Mouse (Mus musculus) retina, postnatal 7 days (tissue): ENCODE results near the gene BC005561.
A peak's percentile ranks its signal among the peaks of the same experiment; 100 is the strongest.
"Not testable (repeated sequence)": the region's sequence is repeated elsewhere in the genome, so short reads cannot be mapped to it uniquely, and the experiment has no call there.

ENCODE experiments used
- DNase-seq: peaks from one replicate; pipeline ENCODE4 v3.0.0-alpha.2; 2012; ENCODE audit warnings: low read depth, low spot score

The BC005561 gene

DNA sequence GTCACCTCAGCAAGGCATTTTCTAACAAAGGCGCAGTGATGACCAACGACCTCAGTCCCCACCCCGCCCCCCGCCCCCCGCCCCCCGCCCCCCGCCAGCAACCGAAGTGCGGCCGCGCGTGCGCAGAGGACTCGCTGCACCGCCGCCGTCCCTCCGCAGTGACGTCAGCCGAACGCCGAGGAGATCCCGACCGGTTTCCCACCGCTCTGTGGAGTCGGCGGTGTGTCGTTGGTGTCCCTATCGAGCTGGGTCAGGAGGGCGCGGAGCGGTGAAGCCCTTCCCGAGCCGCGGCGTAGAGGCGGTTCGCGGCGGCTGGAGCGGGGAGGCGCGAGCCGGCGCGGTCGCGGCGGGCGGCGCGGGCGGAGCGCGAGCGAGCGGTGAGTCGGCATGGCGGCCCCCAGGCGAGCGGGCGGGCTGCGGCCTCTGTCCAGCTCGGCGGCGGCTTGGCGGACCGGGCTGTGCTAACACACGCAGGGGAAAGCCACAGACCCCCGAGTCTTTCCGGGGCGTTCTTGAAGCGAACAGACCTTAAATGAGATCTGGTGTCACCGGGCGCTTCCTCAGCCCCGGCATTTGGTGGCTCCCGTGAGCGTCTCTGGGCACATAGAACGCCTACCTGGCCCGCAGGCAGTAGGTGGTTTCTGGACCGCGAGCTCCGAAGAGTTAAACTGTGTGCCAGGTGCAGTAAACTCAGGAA, at the start of gene BC005561:
TSS of gene BC005561 (plus strand) at position 158 of the 697 bp plus-strand sequence.
- peak; percentile 84 for DNase-seq

DNA sequence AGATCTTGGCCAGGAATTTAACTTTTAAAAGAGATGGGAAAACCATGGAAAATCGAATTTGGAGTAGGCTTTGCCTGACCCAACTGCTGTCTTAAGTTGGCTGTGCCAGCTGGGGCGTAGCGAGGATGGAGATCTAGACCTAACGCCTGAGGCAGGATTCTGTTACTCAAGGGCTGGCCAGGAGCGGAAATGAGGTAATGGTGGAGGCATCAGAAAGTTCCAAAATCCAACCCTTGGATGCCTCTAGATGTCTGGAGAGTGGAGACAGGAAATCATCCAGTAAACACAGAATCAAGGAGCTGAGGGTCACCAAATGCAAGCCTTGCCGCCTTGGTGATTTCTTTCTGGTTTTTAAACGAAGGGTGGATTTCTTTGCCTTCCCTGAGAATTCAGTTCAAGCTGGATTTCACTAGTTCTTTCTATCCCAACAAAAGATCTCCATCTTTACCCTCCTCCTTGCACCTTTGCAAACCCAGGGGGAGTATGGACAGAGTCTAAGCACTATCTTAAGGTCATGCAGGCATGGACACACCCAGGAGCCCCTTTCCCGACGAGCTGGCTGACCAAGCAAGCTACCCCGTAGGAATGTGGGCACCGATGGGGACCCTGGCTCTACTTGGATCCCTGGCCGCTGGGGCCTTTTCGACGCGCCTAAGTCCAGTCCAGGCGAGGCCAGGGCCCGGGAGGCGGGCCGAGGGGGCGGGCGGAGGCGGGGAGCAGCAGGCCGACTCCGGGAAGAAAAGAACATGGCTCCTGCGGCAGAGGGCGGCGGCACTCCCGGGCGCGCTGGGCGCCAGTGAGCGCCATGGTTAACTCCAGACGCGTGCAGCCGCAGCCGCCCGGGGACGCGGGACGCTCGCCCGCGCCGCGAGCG, 49.1 kb upstream of the BC005561 start, which contains the start of gene Pkd2:
TSS of gene Pkd2 (plus strand) at position 619 of the 874 bp plus-strand sequence.
- DNase-seq: peak; percentile 49

DNA sequence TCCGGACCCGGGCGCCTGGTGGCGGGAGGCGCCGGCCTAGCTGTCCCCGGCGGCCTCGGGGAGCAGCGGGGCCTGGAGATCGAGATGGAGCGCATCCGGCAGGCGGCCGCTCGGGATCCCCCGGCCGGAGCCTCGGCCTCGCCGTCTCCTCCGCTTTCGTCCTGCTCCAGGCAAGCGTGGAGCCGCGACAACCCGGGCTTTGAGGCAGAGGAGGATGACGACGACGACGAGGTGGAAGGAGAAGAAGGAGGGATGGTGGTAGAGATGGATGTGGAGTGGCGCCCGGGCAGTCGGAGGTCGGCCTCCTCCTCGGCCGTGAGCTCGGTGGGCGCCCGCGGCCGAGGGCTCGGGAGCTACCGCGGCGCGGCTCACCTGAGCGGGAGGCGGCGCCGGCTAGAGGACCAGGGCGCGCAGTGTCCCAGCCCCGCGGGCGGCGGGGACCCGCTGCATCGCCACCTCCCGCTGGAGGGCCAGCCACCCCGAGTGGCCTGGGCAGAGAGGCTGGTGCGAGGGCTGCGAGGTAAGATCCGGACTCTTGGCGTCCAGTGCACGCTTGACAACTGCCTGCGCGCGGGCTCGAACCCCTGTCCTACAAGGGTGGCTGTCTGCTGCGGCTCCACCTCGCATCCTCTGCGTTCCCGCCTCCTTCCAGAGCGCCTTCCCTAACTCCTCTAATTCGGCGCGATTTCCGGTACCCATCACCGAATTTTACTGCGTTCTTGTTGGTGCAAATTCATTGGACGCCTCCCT, 48.3 kb upstream of the BC005561 start:
- peak; percentile 23 for DNase-seq

DNA sequence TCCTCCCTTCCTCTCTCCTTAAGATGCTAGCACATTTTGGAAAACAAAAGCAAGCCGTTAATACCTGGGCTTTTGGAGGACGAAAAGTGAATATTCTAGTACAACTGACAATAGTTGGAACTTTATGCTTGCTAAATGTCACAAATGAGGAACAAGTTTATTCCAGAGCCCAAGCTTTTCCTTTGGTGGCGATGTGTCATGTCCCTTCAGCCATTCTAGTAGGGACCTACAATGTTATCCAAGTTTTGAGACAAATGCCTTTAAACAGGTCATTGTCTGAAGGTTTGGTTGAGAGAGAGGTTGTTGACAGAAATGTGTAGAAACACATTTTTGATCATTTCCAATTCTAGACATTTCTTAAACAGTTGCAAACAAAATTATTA, 47.7 kb upstream of the BC005561 start:
- no peak for DNase-seq

DNA sequence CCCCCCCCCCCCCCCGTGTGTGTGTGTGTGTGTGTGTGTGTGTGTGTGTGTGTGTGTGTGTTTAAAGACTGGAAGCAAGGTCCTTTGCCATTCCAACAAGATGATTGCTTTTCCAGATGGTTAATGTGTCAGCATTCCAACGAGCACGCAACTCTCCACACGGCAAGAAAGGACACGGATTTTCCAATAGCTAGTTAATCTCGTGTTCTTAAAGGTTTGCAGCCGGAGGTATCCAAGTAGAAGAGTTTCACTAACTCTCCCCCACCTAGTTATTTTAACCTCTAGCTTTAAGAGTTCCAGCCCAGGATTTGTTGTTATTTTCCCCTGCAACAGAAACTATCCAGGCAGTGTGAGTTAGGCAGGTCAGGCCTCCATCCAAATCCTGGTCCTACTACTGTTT, 47.3 kb upstream of the BC005561 start:
- DNase-seq: no peak

DNA sequence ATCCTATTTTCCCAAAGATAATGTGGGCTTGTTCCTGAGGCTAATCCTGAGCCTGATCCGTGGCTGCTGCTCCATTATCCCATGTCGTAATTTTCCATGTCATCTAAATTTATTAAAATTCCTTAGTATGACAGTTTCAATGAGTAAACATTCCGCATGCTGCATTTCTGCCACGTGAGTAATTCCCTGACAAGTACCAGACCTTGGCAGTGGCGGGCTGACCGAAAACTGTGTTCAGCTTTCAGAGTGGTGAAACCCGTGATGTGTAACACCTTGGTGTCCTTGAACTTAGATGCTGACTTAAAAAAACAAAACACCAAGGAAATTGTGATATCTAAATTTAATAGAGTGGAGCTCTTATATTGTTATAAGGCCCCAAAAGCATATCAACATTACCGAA, 42.9 kb upstream of the BC005561 start:
- no peak for DNase-seq

DNA sequence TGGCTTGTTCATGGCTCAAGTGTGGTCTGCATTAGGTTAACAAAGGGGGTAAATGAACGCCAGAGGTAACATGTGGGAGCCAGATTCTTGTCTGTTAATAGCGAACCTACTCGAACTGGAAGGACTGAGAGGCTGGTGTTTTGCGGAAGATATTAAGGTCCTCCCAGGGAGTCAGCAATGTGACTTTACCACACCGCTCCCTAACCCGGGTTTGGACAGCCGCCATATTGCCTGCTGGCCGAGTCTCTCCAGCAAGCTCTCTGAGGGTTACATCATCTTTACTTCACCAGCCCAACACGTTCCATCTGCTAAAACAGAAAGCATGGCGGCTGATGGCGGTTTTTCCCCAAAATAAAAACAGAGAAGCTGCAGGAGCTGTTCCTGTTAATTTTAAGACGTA, 42.4 kb upstream of the BC005561 start:
- no peak for DNase-seq

DNA sequence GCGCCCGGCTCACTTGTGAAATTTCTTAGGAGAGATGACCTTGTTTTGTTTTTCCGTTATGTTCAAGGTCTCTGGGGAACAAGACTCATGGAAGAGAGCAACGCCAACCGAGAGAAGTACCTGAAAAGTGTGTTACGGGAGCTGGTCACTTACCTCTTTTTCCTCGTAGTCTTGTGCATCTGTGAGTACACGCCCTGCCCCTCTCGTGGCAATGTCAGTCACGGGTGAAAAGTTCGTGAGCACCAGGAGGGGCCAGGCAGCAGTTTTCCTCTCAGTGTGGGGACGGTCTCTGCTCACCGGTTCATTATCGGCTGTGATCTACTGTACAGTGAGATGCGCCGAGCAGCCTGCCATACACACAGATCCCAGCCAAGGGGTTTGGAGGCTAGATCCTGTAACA, 41.3 kb upstream of the BC005561 start:
- DNase-seq: no peak

DNA sequence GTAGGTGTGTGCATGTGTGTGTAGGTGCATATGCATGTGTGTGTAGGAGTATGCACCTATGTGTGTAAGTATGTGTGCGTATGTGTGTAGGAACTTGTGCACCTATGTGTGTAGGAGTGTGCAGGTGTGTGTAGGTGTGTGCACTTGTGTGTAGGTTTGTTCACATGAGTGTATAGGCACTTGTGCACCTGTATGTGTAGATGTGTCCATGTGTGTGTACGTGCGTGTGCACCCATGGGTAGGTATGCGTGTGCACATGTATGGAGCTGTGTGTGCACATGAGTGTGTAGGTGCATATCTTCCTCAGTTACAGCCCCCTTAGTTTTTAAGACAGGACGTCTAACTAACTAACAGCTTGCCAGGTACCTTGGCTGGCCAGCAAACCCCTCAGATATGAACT, 39.6 kb upstream of the BC005561 start:
- no peak for DNase-seq

DNA sequence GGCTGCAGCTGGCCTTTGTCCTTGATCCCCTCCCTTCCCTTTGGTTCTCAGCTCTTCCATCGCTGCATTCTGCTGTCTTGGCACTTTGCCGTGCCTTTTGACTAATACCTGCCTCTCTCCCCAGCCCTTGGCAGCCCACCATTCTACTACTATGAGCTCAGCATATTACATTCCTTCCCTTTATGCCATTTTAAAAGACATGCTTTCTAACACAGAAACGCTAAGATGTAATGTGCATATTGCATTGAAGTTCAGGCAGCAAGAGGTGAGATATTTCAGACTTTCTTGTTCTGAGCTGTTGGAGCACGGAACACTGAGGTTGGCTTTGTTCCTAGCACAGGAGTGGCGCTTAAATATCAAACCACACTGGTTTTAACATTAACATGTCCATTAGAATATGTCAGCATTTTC, 37.2 kb upstream of the BC005561 start:
- DNase-seq: no peak

DNA sequence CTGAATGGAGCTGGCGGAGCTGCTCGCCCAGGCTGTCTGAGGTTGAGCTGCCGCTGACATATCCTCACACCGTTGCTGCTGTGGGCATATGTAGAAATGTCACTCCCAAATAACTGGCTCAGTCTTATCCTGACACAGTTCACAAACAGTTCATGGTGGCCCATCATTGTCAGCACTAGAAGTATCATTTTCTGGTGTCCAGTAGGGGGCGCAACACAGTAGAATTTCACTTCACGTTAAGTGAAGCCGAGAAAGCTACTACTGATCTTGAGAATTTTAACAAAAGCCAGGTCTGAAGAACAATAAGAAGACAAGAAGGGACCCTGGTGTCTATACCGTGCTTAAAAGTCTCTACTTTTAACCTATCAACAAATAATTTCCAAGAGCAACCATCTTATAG, 35.8 kb upstream of the BC005561 start:
- no peak for DNase-seq

DNA sequence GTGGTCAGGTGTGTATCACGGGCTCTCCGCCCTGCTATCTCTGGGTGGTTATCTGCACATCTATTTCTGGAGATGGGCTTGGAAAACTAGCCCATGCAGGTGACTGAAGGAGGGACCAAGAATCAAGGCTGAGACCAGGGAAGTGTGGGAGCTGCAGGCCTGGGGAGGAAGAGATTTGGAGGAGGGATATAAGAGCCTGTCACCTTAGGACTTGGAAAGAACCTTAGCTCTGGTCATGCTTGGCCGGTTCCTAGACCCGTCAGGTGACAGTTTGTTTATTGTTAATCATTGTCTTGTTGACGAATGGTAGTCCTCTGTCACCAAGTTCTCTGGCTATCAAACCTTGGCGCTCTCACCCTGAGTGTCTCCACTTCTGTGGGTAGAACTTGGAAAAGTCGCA, 27.8 kb upstream of the BC005561 start:
- DNase-seq: no peak

DNA sequence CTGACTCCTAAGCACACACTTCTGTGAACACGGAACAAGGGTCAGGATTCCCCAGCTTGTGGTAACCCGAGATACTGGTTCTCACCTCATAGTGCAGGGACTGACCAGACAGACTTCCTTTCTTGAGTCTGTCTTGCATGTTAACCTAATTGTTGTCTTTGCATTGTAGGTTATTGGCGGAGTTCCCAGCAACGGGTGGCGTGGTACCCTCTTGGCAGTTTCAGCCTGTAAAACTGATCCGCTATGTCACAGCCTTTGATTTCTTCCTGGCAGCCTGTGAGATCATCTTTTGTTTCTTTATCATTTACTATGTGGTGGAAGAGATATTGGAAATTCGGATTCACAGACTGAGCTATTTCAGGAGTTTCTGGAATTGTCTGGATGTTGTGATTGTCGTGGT, 25.3 kb upstream of the BC005561 start:
- no peak for DNase-seq

DNA sequence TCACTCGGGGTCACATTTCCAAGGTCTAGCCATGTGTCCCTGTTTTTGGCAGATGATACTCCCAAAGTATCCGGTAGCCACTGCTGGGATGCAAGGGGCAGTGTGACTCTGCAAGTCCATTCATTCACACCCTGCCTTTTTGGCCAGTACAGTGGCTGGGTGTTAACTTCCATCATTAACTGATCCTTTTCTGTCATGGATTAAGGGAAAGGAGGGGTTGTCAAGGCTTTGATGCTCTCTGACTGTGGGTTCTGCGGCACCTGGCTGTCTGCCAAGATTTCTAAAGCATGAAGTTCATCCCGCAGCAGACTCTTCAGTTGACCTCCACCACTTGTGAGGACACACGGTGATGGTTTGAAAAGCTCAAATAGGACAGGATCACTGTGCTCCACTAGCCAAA, 16.6 kb upstream of the BC005561 start:
- no peak for DNase-seq

DNA sequence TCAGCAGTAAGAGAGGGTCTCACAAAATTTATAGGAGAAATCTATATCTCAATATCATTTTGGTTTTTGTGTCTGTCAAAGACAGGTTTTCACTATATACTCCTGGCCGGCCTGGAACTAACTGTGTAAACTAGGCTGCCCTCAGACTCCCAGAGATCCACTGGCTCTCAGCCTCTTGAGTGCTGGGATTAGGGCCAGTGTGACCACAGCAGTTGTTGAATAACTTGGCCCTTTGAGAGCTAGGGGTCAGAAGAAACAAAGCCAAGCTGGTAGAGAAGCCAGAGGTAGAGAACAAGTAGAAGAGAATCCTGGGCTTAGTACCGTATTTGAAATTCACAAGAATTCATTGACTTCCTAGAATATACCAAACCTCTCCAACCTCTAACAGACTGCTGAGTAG, 3.3 kb upstream of the BC005561 start:
- no peak for DNase-seq

DNA sequence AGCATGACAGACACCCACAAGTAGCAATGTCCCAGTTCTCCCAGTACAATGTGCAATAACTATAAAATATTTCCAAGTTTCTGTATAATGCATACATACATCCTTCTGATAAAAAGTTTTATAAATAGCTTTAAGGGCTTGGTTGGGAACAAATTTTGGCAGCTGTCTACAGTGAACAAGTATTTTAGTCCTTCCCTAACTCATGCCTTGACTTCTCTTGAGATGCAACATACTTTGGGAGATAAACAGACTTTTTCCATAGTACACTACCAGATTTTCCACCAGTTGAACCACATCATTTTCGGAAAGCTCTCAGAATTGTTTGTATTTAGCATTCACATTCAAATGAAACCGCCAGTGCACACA, 340 bp upstream of the BC005561 start:
- DNase-seq: no peak

DNA sequence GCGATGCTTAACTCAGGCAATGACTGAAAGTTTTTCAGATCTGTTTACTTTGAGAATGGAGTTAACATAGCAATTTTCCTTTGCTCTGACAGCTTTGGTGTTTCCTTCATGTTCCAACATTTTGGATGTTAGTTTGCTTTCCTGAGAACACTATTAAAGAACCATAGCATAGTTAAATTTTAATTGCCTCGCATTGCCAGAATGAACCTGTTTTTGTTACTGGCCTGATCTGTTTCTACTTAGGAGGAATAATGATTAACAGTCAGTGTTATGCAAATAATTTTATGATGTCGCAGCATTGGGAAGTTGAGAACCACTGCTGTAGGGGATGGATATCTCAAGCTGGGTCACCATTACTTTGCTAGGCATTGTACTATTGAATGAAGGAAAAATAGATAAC, 3.1 kb downstream of the BC005561 start:
- no peak for DNase-seq

DNA sequence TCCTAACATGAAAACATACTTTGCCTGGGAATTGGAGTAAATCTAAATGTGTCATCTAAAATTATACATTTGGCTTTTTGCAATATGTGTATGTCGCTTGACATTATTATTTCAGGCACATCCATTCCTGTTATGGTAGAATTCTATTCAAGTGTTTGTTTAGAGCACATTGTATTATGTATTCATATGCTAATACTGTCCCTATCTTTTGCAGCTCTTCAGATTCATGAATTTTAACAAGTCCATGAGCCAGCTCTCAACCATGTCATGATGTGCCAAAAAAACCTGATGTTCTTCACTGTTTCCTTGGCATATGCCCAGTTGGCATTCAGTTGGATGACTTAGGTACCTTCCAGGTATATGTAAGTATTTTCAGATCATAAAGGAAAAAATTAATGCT, 30.5 kb downstream of the BC005561 start:
- DNase-seq: no peak

DNA sequence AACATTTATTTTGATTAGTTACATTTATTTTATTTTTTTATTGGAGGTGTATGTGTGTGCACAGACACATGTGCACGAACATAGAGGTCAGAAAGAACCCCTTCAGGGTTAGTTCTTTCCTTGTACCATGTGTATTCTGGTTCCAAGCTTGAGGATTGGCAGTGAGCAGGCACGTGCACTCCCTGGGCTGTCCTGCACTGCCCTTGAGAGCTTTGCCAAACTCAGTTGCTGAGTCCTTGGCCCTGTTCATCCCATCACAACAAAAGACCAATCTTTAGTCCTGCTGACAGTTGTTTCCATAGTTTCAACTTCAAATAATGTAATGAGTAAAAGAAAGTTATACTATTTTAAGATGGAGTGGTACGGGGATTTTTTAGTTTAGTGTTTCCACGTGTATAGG, 31.2 kb downstream of the BC005561 start:
- DNase-seq: no peak

DNA sequence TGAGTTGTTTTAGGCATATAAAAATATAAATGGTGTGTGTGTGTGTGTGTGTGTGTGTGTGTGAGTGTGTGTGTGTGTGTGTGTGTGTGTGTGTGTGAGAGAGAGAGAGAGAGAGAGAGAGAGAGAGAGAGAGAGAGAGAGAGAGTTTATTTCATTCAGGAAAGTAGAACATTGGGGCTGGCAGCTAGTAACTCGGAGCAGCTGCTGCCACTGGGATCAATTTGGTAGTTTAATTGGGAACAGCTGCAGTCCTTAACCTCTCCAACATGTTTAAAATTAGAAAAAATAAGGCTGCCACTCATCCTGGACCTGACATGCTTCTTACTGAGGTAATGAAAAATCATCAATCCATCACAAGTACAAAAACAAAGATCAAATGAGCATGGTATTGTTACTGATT, 59.9 kb downstream of the BC005561 start:
- DNase-seq: not testable (repeated sequence)

DNA sequence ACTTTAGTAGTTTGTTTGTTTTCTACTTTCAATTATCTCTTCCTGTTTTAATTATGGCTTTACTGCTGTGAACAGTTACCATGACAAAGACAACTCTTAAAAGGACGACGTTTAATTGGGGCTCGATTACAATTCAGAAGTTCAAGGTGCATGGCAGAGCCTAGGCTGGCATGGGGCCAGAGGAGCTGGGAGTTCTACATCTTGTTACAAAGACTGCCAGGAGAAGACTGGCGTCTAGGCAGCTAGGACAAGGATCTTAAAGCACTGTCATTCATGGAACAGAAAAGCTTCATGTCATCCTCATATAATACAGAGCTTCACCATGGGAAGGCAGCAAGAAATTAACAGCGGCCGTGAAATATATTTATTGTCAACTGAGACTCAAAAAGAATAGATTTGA, 62.6 kb downstream of the BC005561 start:
- DNase-seq: peak; percentile 2

DNA sequence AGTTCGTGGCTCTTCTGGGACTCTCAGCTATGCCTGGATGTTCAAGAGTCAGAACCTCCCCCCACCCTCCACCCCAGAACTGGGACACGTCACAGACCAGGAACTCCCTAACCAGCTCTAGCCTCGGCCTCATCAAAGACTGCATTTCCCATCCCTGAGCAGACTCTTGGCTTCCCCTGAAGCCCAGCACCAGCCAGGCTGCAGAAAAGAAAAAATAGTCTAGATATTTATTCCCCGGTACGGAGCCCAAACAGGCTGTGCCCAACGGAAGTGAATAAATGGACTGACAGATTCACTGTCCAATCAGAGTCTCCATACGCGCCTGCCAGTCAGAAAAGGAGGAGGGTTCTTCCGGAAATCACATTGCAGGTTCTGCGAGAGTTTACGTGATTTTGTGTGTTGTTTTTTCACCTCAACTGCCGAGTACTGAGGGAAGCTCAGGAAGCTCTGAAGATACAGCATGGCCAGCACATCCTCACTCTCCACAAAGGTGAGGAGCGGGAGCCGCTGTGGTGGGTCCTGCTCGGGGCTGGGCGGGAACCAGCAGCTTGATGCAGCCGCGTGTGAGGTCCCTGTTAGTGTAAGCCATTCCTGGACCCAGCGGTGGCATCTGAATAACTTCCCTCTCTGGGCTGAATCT, 63.2 kb downstream of the BC005561 start:
- DNase-seq: peak; percentile 81
